Mouse (Mus musculus) ES-Bruce4 (cell line): Measurements from ENCODE around the gene Ctr9. TPM values are rescaled to one million over a fixed set of nuclear protein-coding genes. Genes with fewer than 3 reads are reported as not detected.

ENCODE experiments used
- H3K27ac ChIP-seq: 2 replicates; pipeline ENCODE4 v1.5.1; 2012; ENCODE audit warnings: low read length, inconsistent platforms; ENCODE audit not compliant: insufficient read depth
- H3K27me3 ChIP-seq: 2 replicates; pipeline ENCODE4 v1.6.1; 2012; ENCODE audit warnings: mild to moderate bottlenecking, low read length, inconsistent platforms; ENCODE audit not compliant: control insufficient read depth, poor library complexity, insufficient read depth, severe bottlenecking
- H3K36me3 ChIP-seq: 2 replicates; pipeline ENCODE4 v1.6.1; 2012; ENCODE audit warnings: inconsistent platforms, mild to moderate bottlenecking, low read length, moderate library complexity; ENCODE audit not compliant: control insufficient read depth, poor library complexity, insufficient read depth, severe bottlenecking
- H3K4me1 ChIP-seq: one replicate; pipeline ENCODE4 v1.8.1; 2011; ENCODE audit warnings: low read length; ENCODE audit not compliant: control insufficient read depth, insufficient read depth
- H3K4me3 ChIP-seq: 2 replicates; pipeline ENCODE4 v1.5.1; 2011; ENCODE audit warnings: low read depth, mild to moderate bottlenecking, low read length
- H3K9ac ChIP-seq: 2 replicates; pipeline ENCODE4 v1.6.1; 2012; ENCODE audit warnings: low read depth, mild to moderate bottlenecking, inconsistent platforms; ENCODE audit not compliant: poor library complexity, severe bottlenecking
- H3K9me3 ChIP-seq: replicated peaks from 2 replicates; pipeline ENCODE4 v1.6.1; 2012; ENCODE audit warnings: mild to moderate bottlenecking, low read length, inconsistent platforms; ENCODE audit not compliant: control insufficient read depth, poor library complexity, insufficient read depth, severe bottlenecking
- CTCF ChIP-seq: IDR thresholded peaks from one replicate; pipeline ENCODE4 v1.8.1; 2011; ENCODE audit warnings: low read depth, low read length
- EP300 ChIP-seq: IDR thresholded peaks from 2 replicates; pipeline ENCODE4 v1.6.1; 2011; ENCODE audit warnings: low read depth, low read length; ENCODE audit not compliant: insufficient read depth
- POLR2A ChIP-seq: IDR thresholded peaks from one replicate; pipeline ENCODE4 v1.8.1; 2011; ENCODE audit warnings: low read length; ENCODE audit not compliant: insufficient read depth
- polyA plus RNA-seq: library from polyadenylated mRNA; stranded (reverse); fragments of >200 nt; gene quantifications from 2 replicates; pipeline ENCODE4 v1.2.4, GENCODE M21; 2011; ENCODE audit warnings: low read depth; ENCODE audit not compliant: missing spikeins, insufficient read depth, insufficient read length

Ctr9 gene
- polyA plus RNA-seq, 1 experiment, result 89.0 TPM

- H3K4me3 ChIP-seq, result no peak overlapping the region
- no peaks in the 10 kb centered on the region for H3K9me3 ChIP-seq
- no peak for TF ChIP-seq POLR2A
- TF ChIP-seq EP300, result no peak
- TF ChIP-seq CTCF, result no peak
- no peak overlapping the region for H3K27ac ChIP-seq
- no peak overlapping the region for H3K9ac ChIP-seq
- H3K4me1 ChIP-seq, result no peaks in the 10 kb centered on the region
- no peaks in the 10 kb centered on the region for H3K36me3 ChIP-seq
- no peaks in the 10 kb centered on the region for H3K27me3 ChIP-seq
These were observed 40.7 kb upstream of the Ctr9 start for GRCm38 (mm10) chr7:110988081-110988480.

- H3K9me3 ChIP-seq, result no peaks in the 10 kb centered on the region
- H3K36me3 ChIP-seq, result no peaks in the 10 kb centered on the region
- no peak overlapping the region for H3K27ac ChIP-seq
- no peak overlapping the region for H3K9ac ChIP-seq
- no peaks in the 10 kb centered on the region for H3K27me3 ChIP-seq
- TF ChIP-seq EP300, result no peak
- TF ChIP-seq POLR2A, result no peak
- no peak for TF ChIP-seq CTCF
- no peak overlapping the region for H3K4me3 ChIP-seq
- no peaks in the 10 kb centered on the region for H3K4me1 ChIP-seq
These were observed 39.4 kb upstream of the Ctr9 start for GRCm38 (mm10) chr7:110989286-110989879.

- Histone ChIP-seq H3K9me3 (no peaks in the 10 kb centered on the region), H3K27ac (no peak overlapping the region), H3K9ac (no peak overlapping the region), H3K36me3 (no peaks in the 10 kb centered on the region), H3K4me3 (no peak overlapping the region), H3K4me1 (no peaks in the 10 kb centered on the region), H3K27me3 (no peaks in the 10 kb centered on the region)
- TF ChIP-seq CTCF (no peak), EP300 (no peak), POLR2A (no peak)
These were observed 38.2 kb upstream of the Ctr9 start for GRCm38 (mm10) chr7:110990356-110991220.

- Histone ChIP-seq H3K9me3 (no peaks in the 10 kb centered on the region), H3K4me1 (no peaks in the 10 kb centered on the region), H3K36me3 (no peaks in the 10 kb centered on the region), H3K27me3 (no peaks in the 10 kb centered on the region), H3K27ac (no peak overlapping the region), H3K4me3 (no peak overlapping the region), H3K9ac (no peak overlapping the region)
- TF ChIP-seq POLR2A (no peak), EP300 (no peak), CTCF (no peak)
These were observed 37.6 kb upstream of the Ctr9 start for GRCm38 (mm10) chr7:110991221-110991494.

- H3K4me1 ChIP-seq, result no peaks in the 10 kb centered on the region
- no peaks in the 10 kb centered on the region for H3K27me3 ChIP-seq
- no peak overlapping the region for H3K9ac ChIP-seq
- H3K9me3 ChIP-seq, result no peaks in the 10 kb centered on the region
- no peak overlapping the region for H3K4me3 ChIP-seq
- TF ChIP-seq EP300 (no peak), CTCF (no peak), POLR2A (no peak)
- no peaks in the 10 kb centered on the region for H3K36me3 ChIP-seq
- no peak overlapping the region for H3K27ac ChIP-seq
These were observed 29.6 kb upstream of the Ctr9 start for GRCm38 (mm10) chr7:110998887-110999827.
